Mouse (Mus musculus) lung, postnatal 36 days (tissue): ENCODE data around the gene Slc8a3.

Source experiments
- DNase-seq: peaks from one replicate; pipeline ENCODE4 v3.0.0; 2022; ENCODE audit warnings: mixed read lengths

The Slc8a3 gene

DNA sequence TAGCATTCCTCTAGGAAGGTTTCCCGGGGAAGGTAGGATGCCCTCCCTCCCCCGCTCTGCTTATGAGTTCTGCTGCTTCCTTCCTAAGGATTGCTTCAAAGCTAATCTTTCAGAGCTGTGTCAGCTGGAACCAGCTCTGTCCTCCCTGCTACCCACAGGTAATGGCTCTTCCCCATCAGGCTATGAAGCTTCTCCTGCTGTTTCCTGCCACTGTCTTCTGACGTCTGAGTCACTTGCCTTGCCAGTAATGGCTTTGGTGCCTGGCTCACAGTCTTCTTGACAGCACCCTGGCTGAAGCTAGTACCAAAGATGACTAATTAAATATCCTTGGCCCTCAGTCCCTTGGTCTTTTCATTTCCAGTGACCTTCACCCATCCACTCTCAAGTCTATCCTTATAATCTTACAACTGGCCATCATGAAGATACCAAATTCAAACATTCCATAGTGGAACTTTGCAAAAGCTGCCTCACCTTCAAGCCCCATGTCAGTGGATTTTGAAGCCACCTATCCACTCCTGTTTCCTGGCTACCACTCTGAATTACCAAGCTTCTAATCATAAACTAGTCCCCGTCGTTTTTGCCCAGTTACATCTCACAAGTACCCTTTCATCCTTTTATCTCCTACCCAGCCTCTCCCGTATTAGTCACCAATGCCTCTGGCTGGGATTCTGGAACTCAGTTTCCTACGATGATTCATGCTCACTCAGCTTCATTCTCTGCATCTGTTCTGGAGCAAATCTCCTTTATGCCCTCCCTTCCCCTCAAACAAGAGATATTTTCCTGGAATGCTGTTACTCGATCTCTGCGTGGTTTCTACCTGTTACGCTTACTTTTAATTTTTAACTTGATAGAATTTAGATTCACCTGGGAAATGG, 97.3 kb downstream of the Slc8a3 start:
- DNase-seq, result no peak

DNA sequence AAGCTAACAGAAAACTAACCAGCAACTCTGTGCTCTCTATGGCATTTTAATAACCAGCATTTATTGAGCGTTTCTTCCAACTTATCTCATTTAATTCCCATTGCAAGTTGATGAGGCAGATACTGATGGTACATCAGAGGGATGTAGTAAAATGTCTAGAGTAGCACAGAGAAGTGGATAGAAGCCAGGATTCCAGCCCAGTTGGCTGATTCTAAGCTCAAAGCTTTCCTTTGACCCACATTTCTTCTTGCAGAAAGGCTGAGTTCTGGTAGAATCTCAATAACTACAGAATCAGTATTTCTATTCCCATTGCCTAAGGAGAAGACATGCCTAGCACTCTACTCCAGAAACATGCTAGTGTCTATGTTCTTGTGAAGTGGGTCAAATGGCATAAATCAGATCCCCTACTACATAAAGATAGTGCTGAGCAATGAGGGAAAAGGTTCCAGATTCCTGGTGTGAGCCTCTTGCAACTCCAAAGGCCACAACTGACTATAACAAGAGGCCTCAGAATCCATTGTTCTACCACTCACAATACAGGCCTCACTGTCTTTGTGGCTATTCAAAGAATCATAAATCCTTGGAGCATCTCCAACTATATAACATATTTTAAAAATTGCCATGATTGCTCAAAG, 99.1 kb downstream of the Slc8a3 start:
- no peak for DNase-seq

DNA sequence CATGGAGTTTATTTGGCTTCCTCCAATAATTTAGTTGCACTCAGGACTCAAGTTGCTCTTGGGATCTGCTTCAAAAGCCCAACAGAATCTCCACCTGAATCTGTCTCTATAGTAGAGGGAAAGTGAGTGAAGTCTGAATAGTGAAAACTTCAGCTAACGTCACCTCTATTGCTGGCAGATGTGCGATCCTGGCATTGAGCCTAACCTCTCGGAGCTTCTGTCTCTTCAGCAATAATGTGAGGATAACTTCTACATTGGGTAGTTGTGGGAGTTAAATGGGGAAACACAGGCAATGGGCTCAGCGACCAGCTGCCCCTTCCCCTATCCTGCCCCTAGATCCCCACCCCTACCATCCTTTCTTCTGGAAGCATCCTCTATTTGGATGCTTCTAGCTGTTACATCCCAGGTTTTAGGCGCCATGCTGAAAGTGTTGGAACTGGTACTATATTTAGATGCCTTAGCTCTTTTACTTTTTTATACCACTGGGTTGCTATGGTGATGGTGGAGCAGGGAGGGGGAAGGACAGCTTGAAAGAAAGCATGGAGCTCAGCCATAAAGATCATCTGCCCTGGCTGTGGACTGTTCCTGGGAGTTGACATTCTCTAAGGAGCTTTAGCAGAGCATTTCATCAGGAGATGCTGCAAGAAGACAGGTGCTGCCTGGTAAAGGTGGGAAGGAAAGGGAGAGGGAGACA, 105.1 kb downstream of the Slc8a3 start:
- no peak for DNase-seq

DNA sequence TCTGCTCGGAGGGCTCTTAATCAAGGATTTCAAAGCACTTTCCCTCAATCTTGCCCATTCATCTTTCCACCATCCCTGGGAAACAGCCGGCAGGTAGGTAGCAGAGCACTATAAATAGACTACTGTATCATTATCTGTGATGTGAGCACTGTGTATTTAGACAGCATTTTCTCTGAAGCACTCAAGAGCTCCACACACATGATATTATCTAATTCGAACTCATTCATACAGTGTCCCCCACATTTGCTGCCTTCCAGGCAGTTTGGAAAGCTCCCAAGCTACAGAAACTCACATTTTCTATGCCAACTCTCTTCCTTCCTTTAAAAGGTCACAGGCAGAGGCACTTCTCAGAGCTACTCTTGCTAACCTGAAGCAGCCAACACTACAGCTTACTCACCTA, 106.4 kb downstream of the Slc8a3 start:
- DNase-seq, result no peak

DNA sequence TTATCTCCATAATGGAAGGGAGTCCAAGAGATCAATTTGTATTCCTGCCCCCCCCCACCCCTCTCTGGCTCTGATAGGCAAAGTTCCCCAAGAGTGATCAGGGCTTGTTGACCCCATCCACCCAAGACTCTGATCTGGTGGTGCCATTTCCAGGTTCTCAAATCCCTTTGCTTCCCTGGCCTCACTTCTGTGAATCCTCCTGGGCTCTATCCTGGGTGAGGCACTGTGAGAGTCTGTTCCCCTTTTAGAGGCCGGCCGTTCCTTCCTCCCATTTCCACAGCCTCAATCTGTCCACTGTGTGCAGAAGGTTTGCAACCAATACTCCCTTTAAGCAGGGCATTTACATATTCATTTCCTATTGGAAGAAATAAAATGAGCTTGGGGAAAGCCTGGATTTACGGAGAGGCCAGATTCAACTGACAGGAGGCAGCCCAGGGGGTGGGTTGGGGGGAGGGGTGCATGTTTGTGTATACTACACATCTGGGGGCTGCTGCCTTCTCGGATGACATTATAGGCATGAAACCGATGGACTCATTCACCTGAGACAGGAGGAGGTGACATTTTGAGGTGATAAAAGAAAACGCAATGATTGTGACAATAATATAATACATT, 106.9 kb downstream of the Slc8a3 start:
- DNase-seq, result no peak

DNA sequence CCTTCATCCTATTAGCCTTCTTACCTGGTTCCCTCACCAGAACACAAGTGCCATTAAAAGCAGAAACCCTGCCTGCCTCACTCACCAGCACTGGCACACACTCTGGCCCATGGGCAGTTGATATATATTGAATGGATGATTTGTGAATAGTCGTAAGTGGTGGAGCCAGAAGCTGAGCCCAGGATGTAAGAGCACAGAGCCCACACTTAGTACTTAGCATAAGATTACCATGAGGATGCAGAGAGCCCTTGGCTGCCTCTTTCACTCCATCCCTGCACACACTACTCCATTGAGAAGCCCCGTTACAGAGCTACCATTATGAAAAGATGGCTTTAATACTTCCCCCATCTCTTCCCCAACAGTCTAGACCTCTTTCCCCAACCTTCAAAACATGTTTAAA, 108.1 kb downstream of the Slc8a3 start:
- DNase-seq, result no peak

DNA sequence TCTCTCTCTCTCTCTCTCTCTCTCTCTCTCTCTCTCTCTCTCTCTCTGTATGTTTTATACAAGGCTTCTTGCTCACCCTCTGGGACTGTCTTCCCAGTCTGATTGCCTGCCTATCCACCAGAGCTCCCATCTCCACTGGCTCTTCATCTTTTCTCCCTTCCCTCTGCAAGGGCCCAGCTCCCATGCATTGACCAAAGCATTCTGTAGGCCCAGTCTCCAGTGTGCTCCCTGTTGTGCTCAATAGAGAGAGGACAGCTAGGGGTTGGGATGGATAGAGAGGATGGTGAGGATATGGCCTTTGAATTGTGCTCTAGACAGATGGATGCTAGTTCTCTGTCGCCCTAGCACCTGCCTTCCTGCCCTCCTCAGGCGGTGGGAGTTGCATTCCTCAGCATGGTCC, 109.7 kb downstream of the Slc8a3 start:
- no peak for DNase-seq

DNA sequence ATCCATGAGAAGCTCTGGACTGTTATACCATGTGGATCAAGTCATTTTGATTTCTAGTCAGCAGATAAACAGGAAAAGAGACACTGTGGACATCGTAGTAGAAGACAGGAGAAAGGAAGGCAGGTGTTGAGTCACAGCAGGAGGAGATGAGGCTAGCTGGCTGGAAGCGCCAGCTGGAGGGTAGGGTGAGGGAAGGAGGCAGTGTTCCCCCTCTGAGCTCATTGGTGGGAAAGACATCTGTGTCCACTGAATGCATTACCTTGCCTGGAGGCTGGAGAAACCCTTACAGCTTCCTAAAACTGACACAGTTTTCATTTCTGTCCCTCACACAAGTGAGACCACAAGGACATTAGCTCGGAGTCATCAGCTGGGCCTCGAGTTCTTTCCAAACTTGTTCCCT, 113.6 kb downstream of the Slc8a3 start:
- DNase-seq, result no peak

DNA sequence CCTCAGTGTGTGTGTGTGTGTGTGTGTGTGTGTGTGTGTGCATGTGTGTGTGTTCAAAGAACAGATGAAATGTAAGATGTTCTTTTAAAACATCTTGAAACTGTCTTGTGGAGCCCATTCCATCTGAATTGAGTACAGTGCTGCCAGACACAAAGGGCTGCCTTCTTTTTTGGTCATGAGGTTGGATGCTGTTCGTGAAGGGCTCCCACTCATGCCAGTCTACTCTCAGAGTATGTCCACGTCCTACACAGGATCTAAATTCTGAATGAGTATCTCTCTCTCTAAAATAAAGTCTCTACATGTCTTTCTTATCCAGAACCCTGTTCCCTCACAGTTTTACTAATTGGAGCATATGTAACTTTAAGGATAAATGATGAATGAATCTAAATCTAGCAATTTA, 124.4 kb downstream of the Slc8a3 start:
- no peak for DNase-seq

DNA sequence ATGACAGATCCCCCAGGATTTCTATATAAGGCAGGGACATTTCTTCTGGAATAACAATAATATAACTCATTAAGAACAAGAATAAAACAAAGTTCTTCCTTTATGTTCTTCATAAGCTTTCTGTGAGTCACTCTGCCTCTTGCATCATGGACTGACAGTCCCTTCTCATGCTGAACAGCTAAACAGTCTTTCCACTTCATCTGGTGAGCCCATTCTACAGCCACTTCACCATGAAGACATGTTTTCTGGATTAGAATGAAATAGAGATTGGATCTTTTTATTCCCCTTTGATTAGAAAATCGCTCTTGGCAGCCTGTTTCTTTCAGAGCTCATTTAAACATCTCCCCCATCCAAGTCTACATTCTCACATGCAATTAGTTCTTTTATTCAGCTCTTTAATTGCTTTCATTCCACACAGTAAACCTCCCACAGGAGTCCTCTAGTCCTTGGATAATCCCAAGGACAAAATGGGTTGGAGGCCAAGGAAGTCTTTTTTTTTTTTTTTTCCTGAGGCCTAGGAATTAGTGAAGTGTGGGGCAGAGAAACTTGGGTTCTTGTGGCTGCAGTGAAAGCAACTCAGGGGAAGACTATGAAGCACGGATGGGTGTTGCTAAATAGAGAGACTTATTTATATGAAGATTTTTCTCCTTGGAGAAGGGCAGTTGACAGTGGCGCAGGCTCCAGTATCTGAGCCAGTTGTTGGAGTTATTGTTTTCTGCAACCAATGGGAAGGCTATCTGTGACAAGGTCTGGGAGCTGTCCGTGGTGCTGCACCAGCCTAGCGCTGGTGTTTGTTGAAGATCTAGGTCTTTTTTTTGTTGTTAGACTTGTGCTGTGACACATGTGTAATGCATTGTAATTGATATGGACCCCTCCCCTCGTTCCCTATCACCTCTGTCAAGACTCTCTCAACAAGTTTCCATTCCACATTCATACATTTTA, 127.1 kb downstream of the Slc8a3 start:
- peak; percentile 21 for DNase-seq

DNA sequence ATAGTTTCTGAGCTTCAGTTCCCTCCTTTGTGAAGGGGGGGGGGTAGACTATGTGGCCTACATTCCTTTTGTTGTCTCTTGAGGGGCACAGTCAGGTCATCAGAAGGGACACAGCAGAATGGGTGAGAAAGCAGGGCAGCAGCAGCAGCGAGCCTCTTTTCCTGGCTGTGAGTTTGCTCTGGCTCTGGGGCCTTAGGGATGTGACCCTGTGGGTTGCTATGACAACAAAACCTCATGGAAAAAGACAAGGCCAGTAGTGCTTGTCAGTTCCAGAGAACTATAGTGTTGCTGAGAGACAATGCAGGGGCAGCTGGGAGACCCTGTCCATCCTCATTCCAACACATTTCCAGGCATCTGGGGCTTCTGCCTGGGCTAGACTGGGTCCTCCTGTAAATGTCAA, 129.8 kb downstream of the Slc8a3 start:
- no peak for DNase-seq

DNA sequence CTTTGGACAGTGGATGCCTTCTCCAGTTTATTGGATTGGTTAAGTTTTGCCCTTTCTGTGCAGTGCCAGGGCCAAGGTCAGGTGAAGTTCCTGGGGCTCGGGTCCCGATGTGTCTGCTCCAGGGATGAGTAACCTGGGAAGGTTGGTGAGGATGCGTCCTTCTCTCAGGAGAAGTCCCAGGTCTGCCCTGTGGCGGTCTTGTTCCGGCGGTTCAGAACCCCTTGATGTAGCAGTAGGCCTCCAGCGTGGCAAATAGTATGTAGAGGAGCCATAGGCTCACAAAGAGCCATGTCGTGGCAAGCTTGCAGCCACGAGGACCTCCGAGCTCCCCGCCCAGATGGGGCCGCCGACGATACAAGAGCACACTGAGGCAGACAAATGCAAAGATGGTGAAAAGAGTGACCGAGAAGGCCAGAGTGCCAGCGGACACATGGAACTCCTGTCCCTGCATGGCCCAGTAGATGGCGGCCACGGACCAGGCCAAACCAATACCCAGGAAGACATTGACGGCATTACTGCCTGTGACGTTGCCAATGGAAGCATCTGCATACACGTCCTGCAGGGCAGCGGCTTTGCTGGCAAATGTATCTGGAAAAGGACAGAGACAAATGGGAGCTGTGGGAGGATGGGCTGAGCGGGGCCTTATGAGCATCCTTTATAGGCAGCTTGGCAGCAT, 133.6 kb downstream of the Slc8a3 start:
- peak; percentile 61 for DNase-seq

DNA sequence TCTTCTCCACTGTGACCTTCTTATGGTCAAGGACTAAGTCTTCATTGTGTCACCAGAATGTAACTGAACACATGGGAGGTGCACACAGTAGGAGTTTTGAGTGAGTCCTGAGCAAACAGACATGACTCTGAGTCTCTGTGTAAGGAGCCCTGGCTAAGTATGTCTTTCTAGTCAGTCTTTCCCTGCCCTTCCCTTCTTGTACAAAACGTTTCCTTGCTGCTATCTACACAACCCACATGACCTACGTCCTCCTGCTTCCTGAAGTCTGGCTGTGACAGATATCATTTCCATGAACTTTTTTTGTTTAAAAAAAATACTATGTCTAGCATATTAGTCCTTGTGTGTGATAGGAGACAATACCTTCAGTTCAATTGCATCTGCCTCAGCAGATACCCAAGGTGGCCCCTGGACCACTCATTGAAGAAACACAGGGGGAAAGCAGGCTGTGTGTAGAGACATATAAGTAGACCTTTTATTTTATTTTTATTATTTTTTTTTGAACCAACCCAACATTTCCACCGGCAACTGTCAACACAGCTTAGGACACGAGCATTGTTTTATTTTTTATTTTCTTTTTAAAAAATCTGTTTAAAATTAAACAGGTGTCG, 135.4 kb downstream of the Slc8a3 start:
- no peak for DNase-seq

DNA sequence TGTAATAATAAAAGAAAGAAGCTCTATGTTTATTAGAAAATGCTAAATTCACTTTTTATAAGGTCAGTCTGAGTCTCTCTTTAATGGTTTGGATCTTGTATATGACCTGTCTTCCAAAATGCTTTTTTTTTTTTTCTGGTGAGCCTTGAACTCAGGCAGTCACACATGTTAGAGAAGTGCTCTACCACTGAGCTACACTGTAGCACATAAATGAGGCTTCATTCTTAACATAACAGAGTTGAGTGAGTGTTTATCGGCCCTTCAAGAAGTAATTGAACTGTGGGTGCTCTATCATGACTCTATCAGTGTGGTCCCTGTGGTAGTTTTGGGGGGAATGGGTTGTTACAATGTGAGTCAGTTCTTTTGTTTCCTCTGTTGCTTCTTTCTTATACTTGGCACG, 139.0 kb downstream of the Slc8a3 start:
- no peak for DNase-seq

DNA sequence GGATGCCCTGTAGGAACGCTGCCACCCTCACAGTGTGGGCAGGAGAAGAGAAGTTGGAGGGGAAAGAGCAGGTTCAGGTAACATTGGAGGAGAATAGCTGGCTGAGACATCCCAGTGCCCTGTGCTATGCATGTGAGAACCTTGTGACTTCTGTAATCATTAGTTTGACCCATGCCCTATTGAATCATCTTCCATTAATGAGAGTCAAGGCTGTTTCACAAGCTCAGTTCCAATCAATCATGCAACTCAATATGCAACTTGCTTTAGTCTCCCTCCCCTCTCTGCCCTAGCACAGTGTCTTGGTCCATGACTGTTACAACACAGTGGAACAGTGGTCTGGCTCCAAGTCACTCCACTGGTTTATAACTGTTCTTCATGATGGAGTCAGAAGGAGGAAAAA, 143.3 kb downstream of the Slc8a3 start:
- DNase-seq, result no peak

DNA sequence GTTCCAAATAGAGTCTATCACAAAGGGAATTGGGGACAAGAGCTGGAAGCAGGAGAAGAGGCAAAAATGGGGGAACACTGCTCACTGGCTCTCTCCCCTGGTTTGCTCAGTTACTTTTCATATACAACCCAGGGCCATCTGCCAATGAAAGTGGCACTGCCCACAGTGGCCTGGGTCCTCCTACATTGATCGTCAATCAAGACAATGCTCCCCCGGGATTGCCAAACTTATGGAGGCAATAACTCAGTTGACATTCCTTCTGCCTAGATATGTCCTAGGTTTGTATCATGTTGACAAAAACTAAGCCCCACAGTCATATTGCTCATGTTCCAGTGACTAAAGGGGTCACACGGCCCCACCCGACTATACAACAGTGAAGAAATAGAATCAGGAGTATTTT, 144.0 kb downstream of the Slc8a3 start:
- DNase-seq, result no peak

DNA sequence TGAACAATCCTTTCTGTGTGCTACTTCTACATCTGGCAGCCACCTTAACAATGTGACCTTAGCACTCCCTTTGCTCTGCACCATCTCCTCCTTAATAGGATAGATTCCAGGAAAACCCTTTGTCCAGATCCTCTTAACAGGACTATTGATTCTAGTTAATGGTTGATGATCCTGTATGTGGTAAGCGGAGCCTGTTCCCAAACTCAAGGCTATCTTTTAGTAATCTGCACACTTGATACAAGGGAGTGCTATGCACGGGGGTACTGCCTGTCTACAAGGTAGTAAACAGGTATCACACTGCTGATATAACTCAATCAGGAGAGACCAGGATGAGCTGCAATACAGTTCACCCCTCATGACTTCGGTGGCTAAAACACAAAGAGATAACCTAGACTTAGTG, 144.6 kb downstream of the Slc8a3 start:
- no peak for DNase-seq

DNA sequence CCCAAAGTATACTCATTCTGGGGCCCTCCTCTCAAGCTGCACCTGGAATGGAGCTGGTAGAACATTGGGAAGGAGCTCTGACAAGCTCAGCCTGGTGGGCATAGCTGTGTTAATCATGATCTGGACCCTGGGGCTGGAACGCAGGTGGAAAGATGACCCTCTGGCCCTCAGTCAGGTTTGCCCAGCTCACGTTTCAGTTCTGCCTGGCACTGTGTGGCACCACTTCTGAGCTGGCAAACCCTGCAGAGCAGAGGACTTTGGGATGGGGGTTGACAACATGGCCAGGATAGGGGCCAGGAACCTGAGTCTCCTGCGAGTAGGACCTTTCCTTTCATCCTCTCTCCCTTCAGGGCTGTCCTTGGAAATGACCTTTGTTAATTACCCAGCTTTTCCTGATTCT, 146.3 kb downstream of the Slc8a3 start:
- no peak for DNase-seq

DNA sequence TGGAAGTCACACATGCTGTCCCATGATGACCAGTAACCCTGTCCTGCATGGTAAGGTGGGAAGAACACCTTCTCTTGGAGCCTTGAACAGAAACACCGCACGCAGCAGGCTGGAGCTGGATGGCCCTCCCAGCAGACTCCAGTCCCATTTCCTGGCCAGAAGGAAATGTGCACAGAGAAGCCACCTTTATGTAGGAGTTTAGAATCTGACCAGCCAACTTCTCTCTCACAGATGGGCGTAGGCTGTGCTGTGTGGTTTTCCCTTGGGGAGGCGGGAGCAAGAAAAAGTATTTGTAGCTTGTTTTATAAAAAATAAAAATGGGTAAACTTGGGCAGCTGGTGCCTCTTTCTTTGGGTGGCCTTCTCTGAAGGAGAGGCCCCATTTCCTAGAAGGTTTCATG, 146.9 kb downstream of the Slc8a3 start:
- no peak for DNase-seq

DNA sequence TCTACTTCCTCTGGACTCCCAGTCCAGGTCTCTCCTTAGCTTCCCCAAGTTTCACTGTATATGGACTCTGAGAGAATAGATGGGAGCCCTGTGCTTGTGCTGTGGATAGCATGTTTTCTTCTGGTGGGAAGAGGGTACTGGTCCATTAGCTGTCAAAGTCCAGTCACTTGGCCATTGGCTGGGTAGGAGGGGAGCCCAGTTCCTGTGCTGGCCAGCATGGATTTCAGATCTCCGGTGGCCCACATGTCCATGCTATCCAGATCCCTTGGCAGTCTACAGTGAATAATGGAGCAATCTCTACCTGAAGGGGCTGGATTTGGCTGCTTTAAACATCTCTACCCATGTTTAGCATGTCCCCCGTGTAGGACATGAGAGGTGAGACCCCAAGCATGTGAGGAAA, 148.0 kb downstream of the Slc8a3 start:
- DNase-seq, result no peak

DNA sequence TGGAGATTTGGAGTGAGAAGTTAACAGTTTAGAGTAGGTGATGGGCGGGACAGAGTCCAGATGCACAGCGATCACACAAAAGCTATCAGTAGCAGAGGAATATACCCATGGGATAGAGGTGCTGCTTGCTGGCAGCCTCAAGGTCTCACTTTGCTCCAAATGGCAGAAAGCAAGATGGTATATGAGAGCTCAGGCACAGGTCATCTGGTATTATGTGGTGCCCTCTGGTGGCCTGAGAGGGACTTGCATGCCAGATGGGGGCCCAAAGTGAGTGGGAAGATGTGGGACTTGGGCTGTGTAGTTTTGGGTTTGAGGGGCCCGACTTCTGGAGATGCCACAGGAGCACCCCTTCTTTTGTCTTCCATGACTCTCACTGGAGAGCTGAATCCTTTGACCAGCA, 150.9 kb downstream of the Slc8a3 start:
- peak; percentile 58 for DNase-seq
